Comparison of ENCODE assay signal across 1 mouse cellular context in the genomic region with DNA sequence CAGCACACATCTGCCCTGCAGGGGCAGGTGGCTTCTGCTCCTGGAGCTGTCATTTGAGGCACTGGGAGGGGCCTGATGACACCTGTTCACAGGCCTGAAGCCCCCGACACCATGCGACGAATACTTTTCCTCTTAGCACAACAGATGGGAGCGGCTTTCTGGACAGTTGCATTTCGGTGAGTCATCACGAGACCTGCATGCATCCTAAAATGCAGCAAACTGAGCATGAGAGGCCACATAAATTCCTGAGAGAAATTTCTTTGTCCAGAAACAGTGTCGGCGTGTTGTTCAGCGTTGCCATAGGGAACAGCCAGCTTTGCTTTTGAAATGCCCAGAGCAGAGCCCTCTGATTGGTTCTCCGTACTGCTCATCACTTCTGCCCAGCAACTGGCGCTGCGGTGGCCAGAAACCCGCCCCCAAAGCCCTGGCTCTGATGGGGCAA.
A peak's percentile ranks its signal among the peaks of the same experiment; 100 is the strongest.
TF ChIP-seq lines count a peak whose summit lies in the region.

No protein-coding gene starts in this region.

TF ChIP-seq in CH12.LX, 34 proteins besides CTCF, POLR2A, EP300 and RAD21 (continued from another document):
- TF ChIP-seq ETS1 (conservative IDR thresholded peaks at IDR 0.05; ENCODE audit: low read depth, low read length) (peak; percentile 5; the same call in 1 of the 2 replicates), MXI1 (IDR thresholded peaks at IDR 0.05; ENCODE audit: low read depth, low read length) (peak; percentile 93), MAX (IDR thresholded peaks at IDR 0.05; ENCODE audit: low read length) (0 out of 2 replicates have a peak, but pooled peaks have one; percentile 33), BHLHE40 (IDR thresholded peaks at IDR 0.05; ENCODE audit: low read depth, low read length) (peak; percentile 53; the same call in 1 of the 2 replicates), RCOR1 (conservative IDR thresholded peaks at IDR 0.05; ENCODE audit: low read depth, low read length) (no peak), SMC3 (IDR thresholded peaks at IDR 0.05; ENCODE audit: low read depth, low read length) (no peak)
